Mouse (Mus musculus): ENCODE measurements around the gene Sec16b.

DNA sequence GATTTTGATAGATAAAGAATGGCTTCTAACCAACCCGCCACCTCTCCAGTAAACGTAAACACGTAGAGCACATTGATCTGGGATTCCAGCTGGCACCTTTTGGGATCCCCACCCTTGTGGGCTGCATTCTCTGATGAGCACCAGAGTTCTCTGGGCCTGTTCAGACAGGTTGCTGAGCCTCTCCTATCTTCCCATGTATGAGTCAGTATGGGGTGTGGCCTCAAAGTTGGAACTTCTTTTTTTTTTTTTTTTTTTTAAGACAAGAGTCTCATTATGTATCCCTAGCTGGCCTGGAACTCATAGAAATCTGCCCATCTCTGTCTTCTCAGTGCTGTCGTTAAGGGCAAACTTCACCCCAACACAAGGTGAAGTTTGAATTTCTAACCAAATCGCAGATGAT, 46.6 kb upstream of the Sec16b start:
- no peak for TF ChIP-seq POLR2A (IDR thresholded peaks at IDR 0.05; ENCODE audit: borderline replicate concordance, control insufficient read depth, low read depth, low read length)
- TF ChIP-seq CTCF (IDR thresholded peaks at IDR 0.05; ENCODE audit: control insufficient read depth, insufficient read depth, low read length) = no peak
